Mouse (Mus musculus) cerebellum, adult 2 months (tissue): ENCODE measurements around the gene Rimbp2.

Source experiments
- CTCF ChIP-seq: fragments of 200-500 bp; IDR thresholded peaks from 2 replicates; pipeline ENCODE4 v1.5.1; 2011; ENCODE audit warnings: low read depth, mild to moderate bottlenecking, control low read depth, low read length, moderate library complexity, borderline replicate concordance; ENCODE audit not compliant: insufficient read depth
- POLR2A ChIP-seq: fragments of 200-500 bp; IDR thresholded peaks from 2 replicates; pipeline ENCODE4 v1.6.1; 2011; ENCODE audit warnings: low read length, control low read depth, borderline replicate concordance; ENCODE audit not compliant: insufficient read depth

GRCm38 (mm10) chr5:128894921-128895320 is 58.4 kb downstream of the Rimbp2 start:
- TF ChIP-seq CTCF (no peak), POLR2A (no peak)
